Mouse (Mus musculus) cerebellum, adult 9-10 months (tissue): ENCODE measurements around the gene Nova1.
A peak's percentile ranks its signal among the peaks of the same experiment; 100 is the strongest.

Source experiments
- DNase-seq: peaks from one replicate; pipeline ENCODE4 v3.0.0; 2022

Nova1 gene

DNA sequence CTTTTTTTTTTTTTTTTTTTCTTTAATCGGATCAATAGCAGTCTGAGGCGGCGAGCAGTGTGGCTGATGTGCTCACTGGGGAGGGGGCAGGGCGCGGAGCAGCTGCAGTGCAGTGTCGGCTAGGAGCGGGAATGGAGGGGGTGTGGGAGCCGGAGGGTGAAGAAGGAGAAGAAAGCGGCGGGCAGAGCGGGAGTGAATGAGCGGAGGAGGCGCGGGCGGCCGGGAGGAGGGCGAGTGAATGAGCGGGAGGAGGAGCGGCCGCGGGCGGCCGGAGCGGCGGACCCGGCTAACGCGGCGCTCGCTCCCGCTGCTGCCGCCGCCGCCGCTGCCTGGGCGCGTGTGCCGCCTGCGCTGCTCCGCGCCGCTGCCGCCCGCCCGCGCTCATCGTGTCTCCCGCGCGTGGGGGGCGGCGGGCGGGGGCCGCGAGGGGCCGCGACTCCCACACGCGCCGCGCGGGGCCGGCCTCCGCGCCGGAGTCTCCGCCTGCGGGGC is at the start of gene Nova1:
TSS of gene Nova1 (minus strand) at position 74 of the 492 bp plus-strand sequence.
- peak; percentile 86 for DNase-seq

DNA sequence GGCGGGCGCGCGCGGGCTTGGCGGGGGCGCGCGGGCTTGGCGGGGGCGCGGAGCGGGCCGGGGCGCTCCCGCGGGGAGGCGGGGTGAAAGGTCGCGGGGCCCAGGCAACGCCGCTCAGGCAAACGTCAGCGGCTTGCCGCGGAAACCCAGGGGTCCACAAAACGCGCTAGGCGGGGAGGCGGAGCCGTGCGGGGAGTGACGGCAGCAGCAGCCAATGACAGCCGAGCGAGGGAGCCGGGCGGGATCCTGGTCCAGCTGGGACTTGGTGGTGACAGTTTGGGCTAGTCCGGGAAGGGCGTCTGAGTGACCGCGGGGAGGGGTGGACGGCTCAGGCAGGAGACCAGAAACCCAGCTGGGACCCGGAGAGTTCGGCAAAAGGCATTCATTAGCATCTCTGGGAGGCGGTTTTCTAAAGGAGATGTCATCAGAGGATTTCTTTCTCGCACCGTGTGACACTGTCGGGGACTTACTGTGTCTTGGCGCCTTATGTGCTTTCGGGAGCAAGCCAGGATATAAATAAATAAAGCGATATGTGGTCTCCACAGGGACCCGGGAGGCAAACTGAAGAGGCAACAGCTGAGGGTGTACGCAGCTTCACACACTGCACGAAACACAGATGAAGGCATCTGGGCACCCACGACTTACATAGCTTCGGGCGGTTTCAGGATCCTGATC is 756 bp upstream of the Nova1 start:
- DNase-seq = peak; percentile 98

DNA sequence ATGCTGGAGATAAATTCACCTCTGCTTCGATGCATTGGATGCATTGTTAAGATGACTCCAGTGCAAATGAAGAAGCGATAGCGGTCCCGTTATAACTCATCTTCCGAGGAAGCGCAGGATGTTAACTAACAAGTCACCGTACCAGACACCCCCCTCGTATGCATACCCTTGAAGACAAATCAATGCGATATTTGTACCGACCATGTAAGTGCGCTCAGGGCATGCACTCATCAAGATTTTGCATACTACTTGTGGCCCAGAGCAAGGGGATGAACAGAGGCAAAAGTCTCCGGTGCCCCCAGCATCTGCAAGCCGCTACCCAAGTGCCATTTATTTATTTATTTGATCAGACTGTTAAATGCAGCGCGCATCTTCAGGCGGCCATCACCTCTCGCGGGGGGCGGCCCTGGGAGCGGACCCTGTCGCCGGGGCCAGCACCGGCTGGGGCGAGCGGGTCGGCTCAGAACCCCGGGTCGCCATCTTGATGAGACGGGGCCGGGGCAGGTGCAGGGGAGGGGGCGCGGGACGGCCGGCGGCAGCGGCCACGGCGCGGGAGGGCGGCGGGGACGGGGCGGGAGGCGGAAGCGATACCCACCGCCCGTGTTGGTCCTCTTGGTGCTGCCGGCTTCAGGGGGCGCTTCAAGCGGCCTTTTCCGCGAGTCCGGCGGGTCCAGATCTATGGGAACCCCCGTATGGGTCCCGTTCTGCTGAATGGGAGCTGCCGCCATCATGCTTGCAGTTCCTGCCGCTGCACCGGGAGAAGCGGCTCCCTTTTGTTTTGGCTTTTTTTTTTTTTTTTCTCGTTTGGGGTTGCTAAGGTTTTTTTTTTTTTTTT is 491 bp downstream of the Nova1 start:
- peak; percentile 75 for DNase-seq

DNA sequence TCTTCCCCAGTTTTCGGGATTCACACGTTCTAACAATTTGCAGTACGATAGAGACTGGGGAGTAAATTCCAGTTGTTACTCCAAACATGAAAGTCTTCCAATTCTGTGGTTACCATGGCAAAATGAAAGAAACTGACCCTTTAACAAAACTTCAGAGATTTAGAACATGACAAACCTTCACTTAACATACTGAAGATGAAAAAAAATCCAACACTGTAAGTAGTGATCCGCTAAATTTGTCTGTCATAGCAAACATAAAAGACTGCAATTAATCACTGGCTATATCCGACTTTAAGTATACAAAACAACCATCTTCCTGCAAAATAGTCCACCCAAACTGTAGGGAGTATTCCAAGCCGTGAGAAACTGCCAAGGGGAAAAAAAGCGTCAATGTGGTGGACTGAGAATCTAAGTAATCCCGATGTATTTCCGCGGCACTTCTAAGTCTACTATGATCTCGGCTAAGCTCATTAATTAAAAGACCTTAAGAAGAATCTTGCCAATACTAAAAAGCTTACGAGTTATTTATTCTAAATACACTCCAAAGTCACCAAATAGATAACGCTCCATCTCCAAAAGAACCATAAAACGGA is 1.4 kb downstream of the Nova1 start:
- peak; percentile 51 for DNase-seq

DNA sequence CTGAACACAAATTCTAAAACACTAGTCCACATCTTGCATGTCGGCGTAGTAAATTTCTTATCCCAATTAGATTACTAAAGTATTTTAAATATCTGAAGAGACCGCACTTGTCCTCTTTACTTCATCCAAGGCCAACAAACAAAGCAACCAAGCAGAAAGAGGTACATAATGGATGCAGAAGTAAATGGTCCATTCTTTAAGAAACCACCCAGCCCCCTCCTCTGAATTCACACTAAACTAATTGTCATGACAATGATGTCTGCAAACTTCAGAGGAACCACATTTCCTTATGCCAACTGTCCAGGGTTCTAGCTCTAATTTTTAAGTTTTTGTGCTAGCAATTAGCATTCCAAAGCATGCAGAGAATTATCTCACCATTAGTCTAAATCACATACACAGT is 2.4 kb downstream of the Nova1 start:
- no peak for DNase-seq

DNA sequence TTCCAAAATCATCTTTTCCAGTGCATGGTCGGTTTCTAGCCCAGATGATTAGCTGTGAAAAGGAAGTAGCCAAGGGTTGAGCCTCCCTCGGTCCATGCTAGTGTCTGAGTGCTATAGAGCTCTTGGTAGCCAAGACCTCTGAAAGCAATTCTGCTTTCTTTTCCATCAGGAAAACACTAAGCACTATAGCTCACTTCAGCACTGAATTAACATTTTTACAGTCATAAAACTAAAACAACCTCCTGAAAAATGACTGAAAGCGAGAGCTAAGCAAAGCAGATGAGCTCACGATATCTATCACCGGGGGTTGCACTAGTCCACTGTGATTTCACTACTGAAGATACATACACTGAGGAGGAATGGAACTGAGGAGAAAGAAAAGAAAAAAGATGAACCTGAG is 3.0 kb downstream of the Nova1 start:
- no peak for DNase-seq

DNA sequence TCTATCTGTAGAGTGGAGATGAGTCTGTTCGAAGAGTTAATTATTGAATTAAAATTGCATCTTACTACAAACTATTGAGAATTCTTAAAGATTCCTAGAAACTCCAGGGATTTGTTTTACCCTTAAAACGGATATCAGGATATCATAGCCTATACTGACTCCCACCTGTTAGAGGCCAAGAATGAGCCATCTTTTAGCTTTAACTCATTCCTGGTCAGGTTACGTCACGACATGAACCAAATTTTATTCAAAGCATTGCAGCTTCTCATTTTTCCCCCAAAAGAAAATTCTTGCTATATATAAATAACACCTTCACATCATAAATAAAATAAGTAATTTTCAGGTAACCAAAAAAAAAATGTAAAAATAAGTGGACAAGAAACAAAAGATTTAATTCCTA is 3.9 kb downstream of the Nova1 start:
- DNase-seq = no peak

DNA sequence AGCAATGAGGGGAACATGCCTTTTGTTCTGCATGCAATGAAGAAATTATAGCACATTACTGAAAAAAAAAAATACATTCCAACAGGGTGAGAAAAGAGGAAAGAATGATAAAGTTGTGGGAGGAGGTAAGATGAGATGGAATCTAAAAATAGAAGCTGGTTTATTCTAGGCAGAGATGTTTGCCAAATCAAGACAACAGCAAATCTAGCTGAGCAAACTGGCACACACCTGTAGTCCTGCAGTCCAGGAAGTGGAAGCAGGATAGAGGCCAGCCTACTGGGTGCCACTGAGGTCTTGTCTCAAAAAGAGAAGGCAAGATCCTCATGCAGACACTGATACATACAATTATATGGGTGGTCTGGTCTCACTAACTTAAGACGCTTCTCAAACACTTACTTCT is 17.4 kb downstream of the Nova1 start:
- peak; percentile 59 for DNase-seq

DNA sequence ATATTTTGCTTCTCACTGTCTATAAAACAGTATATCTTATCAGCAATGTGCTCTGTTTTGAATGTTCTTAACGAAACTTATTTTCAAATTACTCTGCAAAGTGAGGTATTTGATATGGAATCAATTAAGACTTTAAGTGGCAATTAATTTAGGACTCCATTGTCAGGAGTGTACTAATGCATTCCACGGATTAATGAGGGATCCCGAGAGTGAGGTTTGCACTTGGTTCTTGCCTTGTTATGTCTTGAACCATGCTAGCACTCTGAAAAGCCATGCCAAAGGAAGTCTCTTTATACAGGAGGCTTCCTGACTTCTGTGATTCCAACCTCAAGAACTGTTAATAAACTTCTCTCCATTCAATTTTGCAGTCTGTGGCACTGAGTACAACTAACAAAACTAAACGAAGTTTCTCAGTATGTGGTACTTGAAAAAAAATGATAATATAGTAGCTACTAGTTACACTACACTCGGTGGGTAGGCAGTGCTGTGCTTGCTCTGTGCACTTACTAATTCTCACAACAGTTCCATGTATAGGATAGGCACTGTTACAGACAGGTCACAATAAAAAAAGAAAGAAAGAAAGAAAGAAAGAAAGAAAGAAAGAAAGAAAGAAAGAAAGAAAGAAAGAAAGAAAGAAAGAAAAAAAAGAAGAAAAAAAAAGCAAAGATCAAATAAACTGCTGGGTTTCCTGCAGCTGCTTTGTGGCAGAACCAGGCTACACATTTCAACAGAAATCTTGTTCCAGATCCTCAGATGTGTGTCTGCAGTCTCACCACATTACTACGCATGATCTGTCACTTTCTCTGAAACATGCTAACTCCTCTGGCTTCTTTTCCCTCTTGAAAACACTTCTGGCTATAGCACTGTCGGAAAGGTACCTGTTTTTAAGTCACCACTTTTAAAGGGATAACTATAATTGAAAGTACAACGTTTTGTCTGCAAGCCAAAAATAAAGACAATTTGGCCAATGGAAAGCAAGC is 36.1 kb downstream of the Nova1 start:
- DNase-seq = no peak

DNA sequence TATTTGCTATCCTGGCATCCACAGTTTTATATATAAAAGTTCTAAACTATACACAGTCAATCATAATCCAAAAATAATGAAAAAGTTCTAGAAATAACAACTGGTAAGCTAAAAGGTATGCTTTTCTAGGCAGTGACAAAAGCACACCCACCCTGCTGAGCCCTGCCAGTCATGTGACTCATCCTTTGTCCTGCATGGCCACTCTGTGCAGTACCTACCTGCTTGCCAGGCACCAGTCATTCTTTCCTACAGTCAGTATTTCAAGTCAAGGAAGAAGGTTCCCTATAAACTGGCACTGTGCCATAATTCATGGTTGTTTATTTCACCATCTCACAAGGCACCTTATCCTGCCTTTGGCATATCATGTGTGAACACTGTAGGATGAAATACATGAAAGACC is 37.2 kb downstream of the Nova1 start:
- peak; percentile 29 for DNase-seq

DNA sequence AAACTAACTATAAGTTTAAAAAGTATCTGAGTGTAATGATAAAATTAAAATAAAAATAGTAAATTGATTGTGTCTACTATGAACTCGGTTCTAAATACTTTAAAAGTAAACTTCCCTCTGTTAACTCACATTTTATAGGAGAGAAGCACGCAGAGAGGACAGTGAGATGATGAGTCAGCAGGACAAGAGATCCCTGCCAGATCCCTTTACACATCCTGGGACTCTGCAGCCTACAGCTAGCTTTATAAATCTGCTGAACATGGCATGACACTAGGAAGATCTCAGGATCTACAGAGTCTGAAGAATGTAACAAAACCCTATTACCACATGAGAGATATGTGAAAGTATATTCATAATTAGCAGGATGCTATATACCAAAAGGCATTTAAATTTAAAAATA is 37.7 kb downstream of the Nova1 start:
- DNase-seq = no peak

DNA sequence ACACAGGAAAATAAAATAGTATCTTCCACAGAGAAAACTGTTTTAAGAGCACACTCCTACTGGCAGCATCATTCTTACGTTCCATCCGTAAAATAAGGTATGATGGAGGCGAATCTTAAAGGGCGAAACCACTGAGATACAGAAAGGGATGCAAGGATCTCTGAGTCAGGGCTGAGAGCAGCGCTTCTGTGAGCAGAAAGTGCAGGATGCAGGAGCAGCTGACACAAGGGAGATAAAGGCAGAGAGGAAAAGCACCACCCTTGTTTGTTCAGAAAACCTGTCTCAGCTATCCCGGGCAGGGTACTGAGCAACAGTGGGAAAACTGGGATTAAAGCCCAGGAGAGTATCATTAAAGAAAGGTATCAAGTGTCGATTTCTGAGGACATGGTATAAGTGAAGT is 59.3 kb downstream of the Nova1 start:
- DNase-seq = no peak

DNA sequence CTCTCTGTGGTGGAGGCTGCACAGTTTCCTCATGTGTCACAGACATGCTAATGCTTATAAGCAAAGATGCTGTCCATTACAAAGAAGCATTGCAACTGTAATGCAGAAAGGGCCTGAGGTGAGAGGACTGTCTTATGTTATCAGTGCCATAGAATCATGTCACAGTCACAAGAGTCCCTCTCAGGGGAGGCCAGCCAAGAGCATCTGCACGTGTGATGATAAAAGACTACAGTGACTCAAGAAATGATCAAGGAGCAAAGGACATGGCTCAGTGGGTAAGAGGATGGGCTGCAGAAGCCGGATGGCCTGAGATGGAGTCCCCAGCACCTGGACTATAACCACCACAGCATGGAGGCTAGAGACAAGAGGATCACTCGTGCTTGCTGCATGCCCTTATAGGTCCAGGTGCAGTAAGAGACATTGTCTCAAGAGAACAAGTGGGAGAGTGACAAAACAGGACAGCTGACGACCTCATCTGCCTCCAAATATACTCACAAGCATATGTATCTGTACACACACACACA is 64.3 kb downstream of the Nova1 start:
- DNase-seq = no peak

DNA sequence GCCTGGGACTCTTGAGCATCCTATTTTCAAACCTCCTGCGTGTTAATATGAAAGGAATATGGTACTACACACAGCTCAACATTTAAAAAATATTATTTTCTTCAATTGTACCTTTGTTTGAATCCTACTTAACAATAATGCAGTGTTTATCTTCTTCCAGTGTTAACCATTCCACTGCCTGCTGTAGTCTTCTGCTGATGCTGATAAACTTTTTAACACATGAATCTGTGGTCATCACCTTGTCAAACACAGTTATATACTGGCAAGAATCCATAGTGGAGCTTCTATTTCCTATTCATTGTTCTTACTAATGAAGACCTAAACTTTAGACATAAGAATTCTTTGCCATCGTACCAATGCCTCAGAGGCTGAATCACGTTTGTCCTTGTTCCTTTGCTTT is 65.6 kb downstream of the Nova1 start:
- no peak for DNase-seq

DNA sequence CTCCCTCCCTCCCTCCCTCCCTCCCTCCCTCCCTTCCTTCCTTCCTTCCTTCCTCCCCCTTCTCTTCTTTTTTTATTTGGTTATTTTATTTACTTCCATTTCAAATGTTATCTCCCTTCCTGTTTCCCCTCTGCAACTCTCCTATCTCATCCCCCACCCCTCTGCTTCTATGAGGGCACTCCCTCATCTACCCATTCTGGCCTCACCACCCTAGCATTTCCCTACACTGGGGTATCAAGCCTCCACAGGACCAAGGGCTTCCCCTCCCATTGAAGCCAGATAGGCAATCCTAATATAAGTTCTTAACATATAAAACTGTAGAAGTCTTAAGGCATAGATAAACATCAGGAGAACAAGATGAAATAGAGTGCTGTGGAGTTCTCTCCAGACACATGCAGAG is 85.5 kb downstream of the Nova1 start:
- DNase-seq = no peak

DNA sequence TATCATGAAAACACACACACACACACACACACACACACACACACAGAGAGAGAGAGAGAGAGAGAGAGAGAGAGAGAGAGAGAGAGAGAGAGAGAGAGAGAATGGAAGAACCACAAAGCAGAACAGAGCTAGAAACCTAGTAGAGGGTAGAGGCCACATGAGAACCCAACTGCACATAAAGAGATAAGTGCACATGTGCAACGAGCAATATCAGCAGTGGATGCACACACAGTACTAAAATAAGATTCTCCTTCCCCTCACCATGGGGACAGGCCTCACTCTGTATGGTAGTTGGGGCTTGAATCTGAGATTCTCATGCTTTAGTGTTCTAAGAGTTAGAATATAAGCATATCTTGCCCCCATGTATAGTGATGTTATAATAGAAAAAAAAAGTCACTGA is 86.8 kb downstream of the Nova1 start:
- DNase-seq = no peak

DNA sequence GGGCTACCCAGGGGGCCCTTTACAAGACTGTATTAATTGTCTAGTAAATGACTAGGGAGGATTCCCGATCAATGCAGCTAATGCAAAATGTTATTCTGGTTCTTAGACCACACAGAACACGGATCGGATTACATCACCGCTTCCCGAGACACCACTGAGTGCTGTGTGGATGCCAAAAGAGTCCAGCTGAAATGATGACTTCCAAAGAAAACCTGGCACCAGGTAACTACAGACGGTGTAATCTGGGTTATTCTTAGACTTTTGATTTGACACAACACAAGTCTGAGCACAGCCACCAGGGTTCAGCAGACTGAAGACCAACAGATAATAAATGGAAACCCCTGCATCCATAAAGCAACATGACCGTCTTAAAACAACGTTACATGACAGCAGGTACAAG is 96.8 kb downstream of the Nova1 start:
- peak; percentile 88 for DNase-seq

DNA sequence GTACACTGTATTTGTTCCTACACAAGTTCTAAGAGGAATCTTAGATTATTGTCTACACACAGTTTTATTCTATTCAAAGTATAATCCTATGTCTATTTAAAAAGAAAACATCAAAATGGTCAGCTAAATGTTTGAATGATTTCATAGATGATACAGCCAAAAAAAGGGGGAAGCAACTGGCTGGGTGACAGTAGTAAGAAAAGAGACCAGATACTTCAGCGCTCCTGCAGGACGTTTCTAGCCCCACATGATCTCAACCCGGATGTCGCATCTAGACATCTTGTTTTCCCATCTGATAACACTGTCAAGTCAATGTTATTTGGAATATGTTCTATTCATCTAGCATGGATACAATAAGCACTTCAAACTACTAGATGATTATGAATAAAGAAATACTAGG is 99.7 kb downstream of the Nova1 start:
- DNase-seq = no peak

DNA sequence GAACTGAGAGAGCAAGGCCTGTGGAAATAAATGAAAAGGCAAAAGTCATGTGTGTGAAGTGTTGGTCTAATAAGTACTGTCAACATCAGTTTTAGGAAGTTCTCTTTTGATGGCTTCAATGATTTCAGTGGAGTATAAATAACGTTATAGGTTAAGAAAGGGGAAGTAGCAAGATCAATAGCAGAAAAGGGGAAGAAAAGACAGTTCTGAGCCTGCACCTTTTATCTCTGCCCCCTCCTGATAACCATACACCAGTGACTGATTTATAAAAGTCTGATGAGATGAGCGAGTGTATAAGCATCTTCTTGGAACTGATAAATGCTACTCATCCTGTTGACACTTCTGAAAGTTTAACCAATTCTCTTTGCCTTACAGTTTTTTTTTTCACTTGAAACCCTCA is 108.6 kb downstream of the Nova1 start:
- no peak for DNase-seq

DNA sequence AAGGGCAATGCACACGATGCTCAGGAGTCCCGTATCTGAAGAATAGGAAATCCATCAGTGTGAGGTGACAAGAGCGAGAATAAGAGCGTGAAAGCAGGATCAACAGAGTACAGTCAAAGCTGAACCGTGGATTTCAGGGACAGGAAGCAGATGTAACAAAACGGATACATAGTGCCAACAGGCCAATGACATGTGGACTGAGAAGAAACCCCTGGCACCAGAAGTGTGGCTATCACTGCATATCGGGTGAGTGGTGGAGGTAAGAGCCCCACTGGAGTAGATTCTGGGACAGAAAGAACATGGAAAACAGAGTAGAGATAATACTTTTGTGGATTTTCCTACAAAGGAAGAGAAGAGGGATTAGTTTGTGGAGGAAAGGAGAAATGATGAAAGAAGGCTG is 109.3 kb downstream of the Nova1 start:
- no peak for DNase-seq

DNA sequence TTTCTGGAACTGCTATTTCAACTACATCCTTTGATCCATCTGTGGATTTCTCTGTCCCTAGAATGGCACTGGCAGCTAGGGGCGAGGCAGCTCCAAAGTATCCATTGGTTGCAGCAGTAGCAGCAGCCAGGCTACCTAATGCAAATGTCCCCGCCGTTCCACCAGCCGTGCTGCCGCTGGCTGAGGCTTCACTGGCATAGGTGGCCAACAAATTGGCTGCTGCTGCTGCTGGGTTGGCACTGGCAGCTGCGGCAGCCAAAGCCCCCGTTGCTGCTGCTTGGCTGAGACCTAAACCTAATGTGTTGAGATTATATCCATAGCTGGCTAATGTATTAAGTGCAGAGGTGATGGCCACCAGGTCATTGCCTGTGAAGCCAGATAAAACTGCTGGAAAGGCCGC is 118.5 kb downstream of the Nova1 start:
- DNase-seq = no peak

DNA sequence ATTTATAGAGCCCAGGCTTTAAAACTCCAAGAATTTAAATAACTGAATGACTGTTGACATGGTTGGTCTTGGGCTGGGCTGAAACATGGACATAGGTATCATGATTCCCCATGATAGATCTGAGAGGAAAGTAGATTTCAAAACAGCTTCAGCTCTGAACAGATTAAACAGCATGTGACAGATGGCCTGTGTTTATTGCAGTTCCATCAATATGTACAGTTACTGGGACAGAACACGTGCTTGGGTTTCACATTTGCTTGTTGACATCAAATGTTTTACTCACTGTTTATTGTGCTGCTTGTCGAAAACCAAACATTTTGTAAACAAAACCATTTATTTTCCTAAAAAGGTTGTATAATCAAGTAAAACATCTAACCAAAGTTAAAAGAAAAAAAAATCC is 142.4 kb downstream of the Nova1 start:
- DNase-seq = no peak

DNA sequence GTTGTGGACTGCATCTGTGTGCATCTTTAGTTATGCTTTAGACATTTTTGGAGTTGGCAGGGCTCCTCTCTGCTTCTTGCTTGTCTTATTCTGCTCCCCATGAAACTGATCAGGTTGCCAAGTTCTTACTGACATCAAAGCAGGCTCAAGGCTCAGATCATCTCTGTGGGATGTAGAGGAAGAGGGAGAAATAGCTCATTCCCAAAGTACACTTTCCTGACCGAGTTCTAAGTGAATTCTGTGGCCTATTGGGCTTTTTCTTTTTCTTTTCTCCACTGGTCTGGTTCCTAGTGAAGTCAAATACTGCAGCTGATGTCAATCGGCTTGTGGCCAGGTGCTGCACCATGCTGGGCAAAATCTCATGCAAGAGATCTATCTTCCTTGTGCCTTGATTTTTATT is 152.0 kb downstream of the Nova1 start:
- peak; percentile 75 for DNase-seq
